Mouse (Mus musculus): ENCODE measurements around the gene Ormdl3. TPM values are rescaled to one million over a fixed set of nuclear protein-coding genes. Genes with fewer than 3 reads are reported as not detected.

Gene Ormdl3
- polyA plus RNA-seq, 1 experiment: 54.6 TPM

DNA sequence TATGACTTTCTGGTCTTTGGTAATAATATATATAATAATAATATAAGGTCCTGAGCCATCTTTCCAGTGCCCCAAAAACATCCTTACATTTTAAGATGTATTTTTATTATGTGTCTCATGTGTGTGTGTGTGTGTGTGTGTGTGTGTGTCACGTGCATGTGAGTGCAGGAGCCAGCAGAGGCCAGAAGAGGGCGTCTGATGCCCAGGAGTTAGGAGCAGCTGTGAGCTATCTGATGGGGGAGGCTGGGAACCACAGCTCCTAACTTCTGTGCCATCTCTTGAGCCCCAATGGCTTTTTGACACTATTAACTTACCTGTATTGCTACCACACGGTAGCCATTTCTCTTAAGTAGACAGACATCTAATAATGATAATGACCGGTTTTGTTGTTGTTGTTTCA, 33.2 kb downstream of the Ormdl3 start:
- no peak for DNase-seq (ENCODE audit: extremely low spot score in 1 of 2, low spot score in 1 of 2)

GRCm38 (mm10) chr11:98550975-98551828, 36.0 kb downstream of the Ormdl3 start, which contains the start of gene Zpbp2:
Gene Zpbp2, plus strand, starts transcription at chr11:98551097.
- peak; percentile 81 to 91 for DNase-seq (ENCODE audit: extremely low spot score in 1 of 2, low spot score in 1 of 2)

- no peak for DNase-seq (ENCODE audit: extremely low spot score in 1 of 2, low spot score in 1 of 2)
Observed at GRCm38 (mm10) chr11:98550311-98550974, 36.7 kb downstream of the Ormdl3 start.

- DNase-seq (ENCODE audit: extremely low spot score in 1 of 2, low spot score in 1 of 2): no peak
Observed at GRCm38 (mm10) chr11:98549363-98549762, 37.8 kb downstream of the Ormdl3 start.

GRCm38 (mm10) chr11:98547308-98547693, 39.9 kb downstream of the Ormdl3 start:
- no peak for DNase-seq (ENCODE audit: extremely low spot score in 1 of 2, low spot score in 1 of 2)

GRCm38 (mm10) chr11:98546529-98547307, 40.5 kb downstream of the Ormdl3 start:
- no peak for DNase-seq (ENCODE audit: extremely low spot score in 1 of 2, low spot score in 1 of 2)

DNA sequence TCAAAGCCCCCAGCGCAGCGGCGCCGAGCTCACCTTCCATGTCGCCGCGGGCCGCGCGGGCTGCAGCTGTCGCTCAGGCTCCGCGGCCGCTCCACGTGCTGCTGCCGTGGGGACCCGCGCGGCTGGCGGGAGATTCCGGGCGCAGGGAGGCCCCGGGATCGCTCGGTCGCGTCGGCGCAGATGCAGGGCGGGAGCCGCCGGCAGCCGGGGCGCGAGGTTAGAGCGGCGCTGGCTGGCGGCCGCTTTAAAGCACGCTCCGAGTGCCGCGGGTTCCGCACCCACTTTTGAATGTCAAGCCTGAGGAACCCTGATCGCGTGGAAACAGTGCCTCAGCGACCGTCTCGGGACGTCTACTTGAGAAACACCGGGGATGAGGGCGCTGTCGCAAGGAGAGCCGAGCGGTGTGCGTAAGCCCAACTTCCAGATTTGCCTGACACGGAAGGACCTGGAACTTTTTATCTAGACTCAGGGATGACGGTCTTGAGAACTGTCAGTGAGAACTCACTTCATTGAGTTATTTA, 41.4 kb downstream of the Ormdl3 start, which contains the start of gene Ikzf3:
TSS of gene Ikzf3 (minus strand) at position 321 of the 521 bp plus-strand sequence.
- DNase-seq (ENCODE audit: extremely low spot score in 1 of 2, low spot score in 1 of 2): no peak

DNA sequence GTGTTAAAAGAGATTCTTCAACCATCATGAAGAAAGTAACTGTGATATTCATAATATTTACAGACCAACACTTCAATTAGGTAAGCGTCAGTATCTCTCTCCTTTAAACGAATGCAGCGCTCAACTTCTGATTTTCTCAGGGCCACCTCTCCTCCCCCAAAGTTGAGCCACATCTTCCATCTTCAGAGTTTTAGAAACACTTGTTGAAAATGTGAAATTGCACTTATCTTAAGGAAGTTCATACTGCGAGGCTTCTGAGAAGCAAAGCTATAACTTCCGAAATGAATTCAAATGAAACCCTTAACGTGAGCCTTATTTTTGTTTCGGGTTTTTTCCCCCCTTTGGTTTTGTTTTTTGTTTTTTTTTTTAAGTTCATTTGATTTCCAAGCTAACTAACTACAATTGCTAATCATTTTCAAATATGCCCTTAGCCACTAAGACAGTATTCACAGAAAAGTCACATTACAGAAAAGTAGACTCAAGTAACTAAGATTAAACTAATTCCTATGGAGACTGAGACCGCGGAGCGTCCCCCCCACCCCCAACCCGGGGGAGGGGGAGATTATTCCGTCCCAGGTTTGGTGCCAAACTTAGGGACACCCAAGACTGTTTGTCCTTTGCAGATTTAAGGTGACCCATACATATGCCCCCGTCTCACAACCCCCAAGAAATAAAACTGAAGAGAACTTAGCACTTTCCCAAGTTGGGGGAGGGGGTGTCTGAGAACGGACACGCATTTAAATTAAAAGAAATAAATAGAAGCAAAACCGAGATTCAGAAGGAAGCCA, 42.1 kb downstream of the Ormdl3 start:
- no peak for DNase-seq (ENCODE audit: extremely low spot score in 1 of 2, low spot score in 1 of 2)

- DNase-seq (ENCODE audit: extremely low spot score in 1 of 2, low spot score in 1 of 2): no peak
Observed at GRCm38 (mm10) chr11:98543414-98543813, 43.8 kb downstream of the Ormdl3 start.

- DNase-seq (ENCODE audit: extremely low spot score in 1 of 2, low spot score in 1 of 2): no peak
Observed at GRCm38 (mm10) chr11:98542553-98542952, 44.6 kb downstream of the Ormdl3 start.

DNA sequence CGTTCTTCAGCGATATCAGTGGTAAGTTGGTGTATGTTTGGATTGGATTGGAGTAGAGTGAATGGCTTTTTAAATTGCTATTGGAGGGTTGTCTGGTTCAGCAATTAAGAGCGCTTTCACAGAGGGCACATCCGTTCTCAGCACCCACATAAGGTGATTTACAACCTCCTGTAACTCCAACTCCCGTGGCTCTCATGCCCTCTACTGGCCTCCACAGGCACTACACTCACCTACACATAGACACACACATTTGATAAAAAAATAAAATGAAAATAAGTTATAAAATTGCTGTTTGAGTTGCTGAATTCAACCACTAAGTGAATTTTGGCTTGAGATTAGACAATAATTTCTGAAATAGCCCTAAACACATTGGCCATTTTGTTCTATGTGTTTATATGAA, 46.8 kb downstream of the Ormdl3 start:
- no peak for DNase-seq (ENCODE audit: extremely low spot score in 1 of 2, low spot score in 1 of 2)

DNA sequence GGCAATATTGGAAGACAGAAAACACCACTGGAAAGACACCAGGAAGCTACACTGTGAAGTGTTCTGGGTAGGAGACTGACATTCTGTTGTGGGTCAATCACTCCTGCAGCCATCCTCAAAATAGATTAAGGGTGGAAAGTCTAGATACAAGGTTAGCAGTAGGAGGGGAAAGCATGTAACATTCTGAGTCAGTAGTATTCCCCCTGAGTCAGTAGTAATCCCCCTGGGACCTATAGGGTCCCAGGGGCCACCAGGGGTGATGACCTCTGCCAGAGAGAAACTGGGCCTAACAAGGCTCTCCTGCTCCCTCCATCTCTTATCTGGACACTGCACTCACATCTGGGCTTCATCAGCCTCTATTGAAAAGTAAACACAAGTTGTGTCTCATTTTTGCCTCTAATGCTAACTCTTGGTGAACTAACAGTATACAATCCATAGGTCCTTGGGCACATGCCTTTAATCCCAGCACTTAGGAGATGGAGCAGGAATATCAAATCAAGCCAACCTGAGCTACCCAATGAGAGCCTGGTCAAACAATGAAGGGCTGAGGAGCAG, 49.6 kb downstream of the Ormdl3 start:
- DNase-seq (ENCODE audit: extremely low spot score in 1 of 2, low spot score in 1 of 2): no peak

Other genes with a start within 250 kb of the Ormdl3 start
- gene Ppp1r1b, start 239.0 kb downstream of the Ormdl3 start, polyA plus RNA-seq (2012; rRNA removed): 104 and 156 TPM in 2 replicates
- 52.3 and 59.1 TPM in 2 replicates for gene Stard3, start 229.0 kb downstream of the Ormdl3 start, polyA plus RNA-seq (2012; rRNA removed)
- gene Tcap, start 203.6 kb downstream of the Ormdl3 start, polyA plus RNA-seq (2012; rRNA removed): 9.7 and 14.2 TPM in 2 replicates
- gene Pnmt, start 200.9 kb downstream of the Ormdl3 start, polyA plus RNA-seq (2012; rRNA removed): 0.84 and 1.1 TPM in 2 replicates
- gene Pgap3, start 186.9 kb downstream of the Ormdl3 start, polyA plus RNA-seq (2012; rRNA removed): 13.7 and 15.2 TPM in 2 replicates
- 3.0 and 3.2 TPM in 2 replicates for gene Erbb2, start 174.9 kb downstream of the Ormdl3 start, polyA plus RNA-seq (2012; rRNA removed)
- 177 and 209 TPM in 2 replicates for gene Mien1, start 148.4 kb downstream of the Ormdl3 start, polyA plus RNA-seq (2012; rRNA removed)
- 1.6 and 2.0 TPM in 2 replicates for gene Grb7, start 141.0 kb downstream of the Ormdl3 start, polyA plus RNA-seq (2012; rRNA removed)
- 0.17 and 0.32 TPM in 2 replicates for gene Ikzf3, start 41.3 kb downstream of the Ormdl3 start, polyA plus RNA-seq (2012; rRNA removed)
- gene Zpbp2, start 36.3 kb downstream of the Ormdl3 start, polyA plus RNA-seq (2012; rRNA removed): 0.10 TPM in 1 of 2 replicates, not detected in the other
- not detected in 2 replicates for gene Lrrc3c, start 10.9 kb upstream of the Ormdl3 start, polyA plus RNA-seq (2012; rRNA removed)
- 0.25 and 0.36 TPM in 2 replicates for gene Gm12355, start 38.3 kb upstream of the Ormdl3 start, polyA plus RNA-seq (2012; rRNA removed)
- not detected in 2 replicates for gene Gsdma3, start 39.0 kb upstream of the Ormdl3 start, polyA plus RNA-seq (2012; rRNA removed)
- not detected in 2 replicates for gene Gsdma2, start 59.4 kb upstream of the Ormdl3 start, polyA plus RNA-seq (2012; rRNA removed)
- gene Gsdma, start 77.0 kb upstream of the Ormdl3 start, polyA plus RNA-seq (2012; rRNA removed): 0.15 and 0.16 TPM in 2 replicates
- gene Psmd3, start 95.2 kb upstream of the Ormdl3 start, polyA plus RNA-seq (2012; rRNA removed): 166 and 177 TPM in 2 replicates
- gene Csf3, start 113.9 kb upstream of the Ormdl3 start, polyA plus RNA-seq (2012; rRNA removed): not detected in 2 replicates
- gene Med24, start 142.1 kb upstream of the Ormdl3 start, polyA plus RNA-seq (2012; rRNA removed): 137 and 157 TPM in 2 replicates
- gene Thra, start 153.3 kb upstream of the Ormdl3 start, polyA plus RNA-seq (2012; rRNA removed): 770 and 851 TPM in 2 replicates
- 124 and 126 TPM in 2 replicates for gene Nr1d1, start 188.0 kb upstream of the Ormdl3 start, polyA plus RNA-seq (2012; rRNA removed)
- 112 and 123 TPM in 2 replicates for gene Msl1, start 208.1 kb upstream of the Ormdl3 start, polyA plus RNA-seq (2012; rRNA removed)
- 47.8 TPM in 2 replicates for gene Casc3, start 217.5 kb upstream of the Ormdl3 start, polyA plus RNA-seq (2012; rRNA removed)
- 167 and 174 TPM in 2 replicates for gene Rapgefl1, start 249.4 kb upstream of the Ormdl3 start, polyA plus RNA-seq (2012; rRNA removed)

Data from frontal cortex, adult 2 months (tissue).